Mouse (Mus musculus) embryonic facial prominence, embryonic 15.5 days (tissue): ENCODE results near the gene Olfr750. TPM values are rescaled to one million over a fixed set of nuclear protein-coding genes. Genes with fewer than 3 reads are reported as not detected.

ENCODE experiments used
- ATAC-seq: fragments of 200-750 bp; cut with Nextera tagmentation; 2 replicates; pipeline ENCODE4 v1.8.0; 2017; ENCODE audit warnings: low read depth, moderate TSS enrichment; ENCODE audit not compliant: insufficient number of reproducible peaks, low FRiP score, low TSS enrichment
- H3K27ac ChIP-seq: fragments of 300-500 bp; sonication (generic); replicated peaks from 2 replicates; pipeline ENCODE4 v1.5.1; 2015; ENCODE audit warnings: mild to moderate bottlenecking, inconsistent platforms
- H3K27me3 ChIP-seq: fragments of 300-500 bp; sonication (generic); 2 replicates; pipeline ENCODE4 v1.6.1; 2015; ENCODE audit warnings: inconsistent platforms
- H3K36me3 ChIP-seq: fragments of 300-500 bp; sonication (generic); 2 replicates; pipeline ENCODE4 v1.6.1; 2015; ENCODE audit warnings: mild to moderate bottlenecking, inconsistent platforms
- H3K4me1 ChIP-seq: fragments of 300-500 bp; sonication (generic); 2 replicates; pipeline ENCODE4 v1.6.1; 2015; ENCODE audit warnings: inconsistent platforms
- H3K4me2 ChIP-seq: fragments of 300-500 bp; sonication (generic); replicated peaks from 2 replicates; pipeline ENCODE4 v1.6.1; 2015; ENCODE audit warnings: mild to moderate bottlenecking, inconsistent platforms
- H3K4me3 ChIP-seq: fragments of 300-500 bp; sonication (generic); replicated peaks from 2 replicates; pipeline ENCODE4 v1.5.1; 2015; ENCODE audit warnings: mild to moderate bottlenecking, inconsistent platforms
- H3K9ac ChIP-seq: fragments of 300-500 bp; sonication (generic); 2 replicates; pipeline ENCODE4 v1.6.1; 2015; ENCODE audit warnings: inconsistent platforms
- H3K9me3 ChIP-seq: fragments of 300-500 bp; sonication (generic); replicated peaks from 2 replicates; pipeline ENCODE4 v1.6.1; 2016; ENCODE audit warnings: inconsistent platforms
- WGBS: fragments of 180-500 bp; shearing (Covaris S2); methylation state at CpG from one replicate; pipeline ENCODE4 v1.1.7; 2015; 5-methylcytosine and 5-hydroxymethylcytosine counted together
- polyA plus RNA-seq: library from polyadenylated mRNA; unstranded; fragments of >200 nt; fragmentation: Nextera tagmentation; extraction: Ambion mirVana; gene quantifications from 2 replicates; pipeline ENCODE4 v1.2.1, GENCODE M21; 2015

Gene Olfr750
- polyA plus RNA-seq, 1 experiment from 2014 or later = not detected

DNA sequence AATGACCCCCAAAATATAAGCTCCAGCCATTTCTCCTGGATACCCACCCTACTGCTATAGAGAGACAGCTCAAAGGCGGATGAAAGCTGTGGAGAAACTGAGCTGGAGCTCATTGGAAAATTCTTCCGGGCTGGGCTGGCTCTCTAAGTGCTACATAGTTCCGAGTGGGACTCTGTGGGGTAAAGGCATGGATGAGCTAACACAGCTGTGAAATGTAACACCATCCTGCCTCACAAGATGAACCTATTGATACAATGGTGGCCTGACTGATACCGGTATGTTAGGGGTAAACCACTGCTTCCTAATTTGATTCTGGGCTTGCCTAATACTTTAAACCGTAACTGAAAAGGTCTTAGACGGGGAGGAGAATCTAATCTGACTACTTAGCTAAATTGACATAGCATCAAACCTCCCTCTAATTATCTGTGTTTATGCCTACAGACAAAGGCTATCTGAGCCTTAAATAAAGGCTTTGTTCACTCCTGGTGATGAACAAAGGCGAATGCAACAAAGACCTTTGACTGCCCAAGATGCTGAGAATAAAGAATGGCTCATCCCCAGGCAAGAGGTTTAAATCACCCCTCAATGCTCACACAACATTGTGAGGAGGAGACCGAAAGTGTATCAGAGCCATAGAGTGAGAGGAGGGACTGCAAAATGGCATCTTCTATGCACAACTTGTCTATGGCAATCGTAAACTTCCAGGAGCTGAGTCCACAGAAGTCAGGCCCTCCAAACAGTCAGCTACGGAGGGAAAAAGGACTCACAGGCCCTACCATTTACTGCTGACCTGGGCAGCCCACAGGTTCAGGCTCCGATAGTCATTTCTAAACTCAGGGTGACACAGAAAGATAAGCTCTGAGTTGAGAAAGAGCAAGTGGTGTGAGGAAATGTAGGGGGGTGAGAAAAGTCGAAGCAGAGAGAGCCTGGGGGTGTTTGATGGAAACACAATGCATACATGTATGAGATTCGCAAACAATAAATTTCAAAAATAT lies 19.7 kb downstream of the Olfr750 start:
- 47% methylated on average over 13 of the region's 13 CpGs for WGBS
- no peak overlapping the region for H3K27ac ChIP-seq
- no peaks in the 10 kb centered on the region for H3K27me3 ChIP-seq
- H3K4me1 ChIP-seq = no peaks in the 10 kb centered on the region
- H3K4me2 ChIP-seq = no peak overlapping the region
- no peak for ATAC-seq
- no peak overlapping the region for H3K4me3 ChIP-seq
- H3K9me3 ChIP-seq = no peaks in the 10 kb centered on the region
- H3K9ac ChIP-seq = no peak overlapping the region
- H3K36me3 ChIP-seq = no peaks in the 10 kb centered on the region

DNA sequence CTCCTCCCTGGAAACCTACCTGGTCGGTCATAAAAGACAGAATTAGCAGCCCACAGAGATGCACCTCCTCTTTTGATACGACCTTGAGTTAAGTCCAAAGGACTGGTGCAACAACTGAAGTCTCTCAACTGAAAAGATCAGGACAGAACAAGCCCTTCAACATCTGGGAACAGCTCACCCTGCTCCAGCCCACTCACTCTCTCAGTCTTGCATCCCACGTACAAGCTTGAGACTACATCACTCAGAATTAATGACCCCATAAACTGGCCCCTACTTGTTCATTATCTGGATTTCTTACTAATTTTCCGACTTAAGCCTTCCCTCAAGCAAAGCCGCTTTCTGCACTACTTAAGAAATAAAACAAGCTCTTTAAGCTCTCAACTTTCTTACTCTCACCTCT lies 21.1 kb downstream of the Olfr750 start:
- WGBS = 61% methylated on average over 5 of the region's 5 CpGs
- H3K4me1 ChIP-seq = no peaks in the 10 kb centered on the region
- no peaks in the 10 kb centered on the region for H3K36me3 ChIP-seq
- no peak overlapping the region for H3K4me2 ChIP-seq
- H3K9ac ChIP-seq = no peak overlapping the region
- H3K9me3 ChIP-seq = no peaks in the 10 kb centered on the region
- no peak overlapping the region for H3K4me3 ChIP-seq
- no peaks in the 10 kb centered on the region for H3K27me3 ChIP-seq
- ATAC-seq = no peak
- no peak overlapping the region for H3K27ac ChIP-seq

GRCm38 (mm10) chr14:51051941-51052340 lies 22.3 kb downstream of the Olfr750 start:
- Histone ChIP-seq H3K4me1 (no peaks in the 10 kb centered on the region), H3K9ac (no peak overlapping the region), H3K27me3 (no peaks in the 10 kb centered on the region), H3K9me3 (no peaks in the 10 kb centered on the region), H3K36me3 (no peaks in the 10 kb centered on the region), H3K4me3 (no peak overlapping the region), H3K4me2 (no peak overlapping the region), H3K27ac (no peak overlapping the region)
- no peak for ATAC-seq
- WGBS = 47% methylated on average over 5 of the region's 5 CpGs

DNA sequence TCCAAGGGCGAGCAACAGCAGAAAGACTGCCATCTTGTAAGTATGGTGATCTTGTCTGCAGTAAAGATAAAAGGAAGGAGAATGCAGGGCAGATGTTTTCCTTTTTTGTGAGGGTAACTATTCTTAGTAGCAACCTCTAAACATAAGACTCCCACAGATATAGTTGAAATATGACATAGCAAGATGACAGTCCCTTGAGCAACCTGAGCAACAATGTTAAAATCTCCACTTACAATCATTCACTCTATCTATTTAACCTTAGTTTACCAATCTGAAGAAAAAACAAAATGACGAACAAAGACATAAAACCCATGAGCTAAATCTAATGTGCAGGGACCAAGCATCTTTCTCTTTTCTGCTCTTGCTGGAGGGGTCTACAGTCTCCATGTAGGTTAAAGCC lies 24.2 kb downstream of the Olfr750 start, which contains the start of gene Rnase11:
Gene Rnase11 (minus strand): TSS at position 101 of the 400 bp plus-strand sequence.
- no peak within 1 kb of the TSS for H3K27ac ChIP-seq
- no peak within 1 kb of the TSS for H3K4me3 ChIP-seq
- no peaks in the 10 kb centered on the region for H3K9me3 ChIP-seq
- no peak within 1 kb of the TSS for H3K4me2 ChIP-seq
- WGBS = 79% methylated on average over 2 of the region's 2 CpGs
- H3K27me3 ChIP-seq = no peaks in the 10 kb centered on the region
- H3K9ac ChIP-seq = no peak within 1 kb of the TSS
- no peaks in the 10 kb centered on the region for H3K4me1 ChIP-seq
- no peak for ATAC-seq
- no peaks in the 10 kb centered on the region for H3K36me3 ChIP-seq

- H3K27ac ChIP-seq = no peak overlapping the region
- ATAC-seq = no peak
- no peak overlapping the region for H3K9ac ChIP-seq
- H3K36me3 ChIP-seq = no peaks in the 10 kb centered on the region
- no peaks in the 10 kb centered on the region for H3K9me3 ChIP-seq
- 27% methylated on average over 5 of the region's 5 CpGs for WGBS
- H3K4me1 ChIP-seq = no peaks in the 10 kb centered on the region
- no peak overlapping the region for H3K4me2 ChIP-seq
- no peaks in the 10 kb centered on the region for H3K27me3 ChIP-seq
- H3K4me3 ChIP-seq = no peak overlapping the region
Measured at GRCm38 (mm10) chr14:51047846-51048245, 26.4 kb downstream of the Olfr750 start.

GRCm38 (mm10) chr14:51041769-51042168 lies 32.5 kb downstream of the Olfr750 start, which contains the start of gene Rnase9:
Gene Rnase9 (minus strand): TSS chr14:51041869.
- Histone ChIP-seq H3K9ac (no peak within 1 kb of the TSS), H3K27ac (no peak within 1 kb of the TSS), H3K4me2 (no peak within 1 kb of the TSS), H3K27me3 (no peaks in the 10 kb centered on the region), H3K4me1 (no peaks in the 10 kb centered on the region), H3K9me3 (no peaks in the 10 kb centered on the region), H3K4me3 (no peak within 1 kb of the TSS), H3K36me3 (no peaks in the 10 kb centered on the region)
- ATAC-seq = no peak
- WGBS = 74% methylated on average over 6 of the region's 6 CpGs

GRCm38 (mm10) chr14:51036214-51036613 lies 38.0 kb downstream of the Olfr750 start:
- Histone ChIP-seq H3K36me3 (no peaks in the 10 kb centered on the region), H3K4me2 (no peak overlapping the region), H3K27ac (no peak overlapping the region), H3K27me3 (no peaks in the 10 kb centered on the region), H3K9me3 (no peaks in the 10 kb centered on the region), H3K9ac (no peak overlapping the region), H3K4me1 (no peaks in the 10 kb centered on the region), H3K4me3 (no peak overlapping the region)
- ATAC-seq = no peak
- WGBS = 77% methylated on average over 4 of the region's 4 CpGs

DNA sequence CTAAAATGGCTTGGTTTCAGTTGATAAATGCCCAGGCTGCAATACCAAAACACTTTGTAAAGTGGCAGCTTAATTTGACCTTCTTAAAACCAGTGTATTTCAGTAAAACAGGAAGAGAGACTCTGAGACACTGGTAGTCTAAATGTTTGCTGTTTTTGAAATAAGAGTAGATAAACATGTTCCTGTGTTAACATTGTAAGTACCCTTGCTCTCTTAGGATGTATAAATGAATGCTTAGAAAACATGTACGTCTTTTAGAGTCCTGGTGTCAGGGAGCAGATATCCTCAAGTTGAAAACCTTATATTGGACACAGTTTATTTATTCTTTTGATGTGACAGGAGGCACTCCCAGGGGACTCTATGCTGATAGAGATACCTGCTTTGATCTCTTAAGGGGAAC lies 39.0 kb downstream of the Olfr750 start:
- 43% methylated on average over 1 of the region's 1 CpGs for WGBS
- no peak for ATAC-seq

DNA sequence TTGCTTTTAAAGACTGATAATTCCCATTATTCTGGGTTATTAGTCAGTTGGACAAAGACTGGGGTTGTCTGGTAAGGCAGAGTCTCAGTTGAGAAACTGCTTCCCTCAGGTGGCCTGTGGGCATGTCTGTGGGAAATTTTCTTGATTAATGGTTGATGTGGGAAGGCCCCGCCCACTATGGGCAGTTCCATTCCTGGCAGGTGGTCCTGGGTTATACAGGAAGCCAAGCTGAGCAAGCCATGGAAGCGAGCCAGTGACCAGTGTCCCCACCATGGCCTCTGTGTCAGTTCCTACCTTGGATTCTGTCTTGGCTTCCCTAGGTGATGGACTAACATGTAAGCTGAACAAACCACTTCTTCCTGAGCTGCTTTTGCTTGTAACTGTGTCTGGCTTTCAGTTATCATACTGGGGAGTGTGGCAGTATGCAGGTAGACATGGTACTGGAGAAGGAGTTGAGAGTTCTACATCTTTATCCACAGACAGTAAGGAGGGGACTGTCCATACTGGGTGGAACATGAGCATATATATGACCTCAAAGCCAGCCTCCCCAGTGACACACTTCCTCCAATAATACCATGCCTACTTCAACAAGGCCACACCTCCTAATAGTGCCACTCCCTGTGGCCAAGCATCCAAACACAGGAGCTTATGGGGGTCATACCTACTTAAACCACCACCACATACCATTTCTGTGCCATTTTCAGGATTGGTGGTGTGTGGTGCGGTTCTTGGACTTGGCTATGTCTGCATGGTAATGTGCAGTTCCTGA lies 46.7 kb downstream of the Olfr750 start:
- WGBS = 49% methylated on average over 3 of the region's 3 CpGs
- Histone ChIP-seq H3K4me3 (no peak overlapping the region), H3K4me2 (no peak overlapping the region), H3K36me3 (no peaks in the 10 kb centered on the region), H3K9ac (no peak overlapping the region), H3K27me3 (no peaks in the 10 kb centered on the region), H3K4me1 (no peaks in the 10 kb centered on the region), H3K9me3 (no peaks in the 10 kb centered on the region), H3K27ac (no peak overlapping the region)
- no peak for ATAC-seq

More for the DNA sequence above, 39.0 kb downstream of the Olfr750 start:
- no peak overlapping the region for H3K27ac ChIP-seq
- no peak overlapping the region for H3K4me2 ChIP-seq
- no peaks in the 10 kb centered on the region for H3K36me3 ChIP-seq
- no peaks in the 10 kb centered on the region for H3K27me3 ChIP-seq
- no peaks in the 10 kb centered on the region for H3K9me3 ChIP-seq
- no peak overlapping the region for H3K4me3 ChIP-seq
- H3K9ac ChIP-seq = no peak overlapping the region
- no peaks in the 10 kb centered on the region for H3K4me1 ChIP-seq

GRCm38 (mm10) chr14:51026391-51027133 lies 47.7 kb downstream of the Olfr750 start:
- no peak overlapping the region for H3K4me2 ChIP-seq
- no peak for ATAC-seq
- WGBS = 32% methylated on average over 5 of the region's 5 CpGs
- no peaks in the 10 kb centered on the region for H3K9me3 ChIP-seq
- H3K4me3 ChIP-seq = no peak overlapping the region
- H3K27ac ChIP-seq = no peak overlapping the region
- no peaks in the 10 kb centered on the region for H3K27me3 ChIP-seq
- H3K4me1 ChIP-seq = no peaks in the 10 kb centered on the region
- H3K36me3 ChIP-seq = no peaks in the 10 kb centered on the region
- no peak overlapping the region for H3K9ac ChIP-seq

- 79% methylated on average over 1 of the region's 1 CpGs for WGBS
- no peak overlapping the region for H3K9ac ChIP-seq
- H3K27ac ChIP-seq = no peak overlapping the region
- no peaks in the 10 kb centered on the region for H3K36me3 ChIP-seq
- H3K4me1 ChIP-seq = no peaks in the 10 kb centered on the region
- H3K4me2 ChIP-seq = no peak overlapping the region
- H3K9me3 ChIP-seq = no peaks in the 10 kb centered on the region
- no peaks in the 10 kb centered on the region for H3K27me3 ChIP-seq
- no peak overlapping the region for H3K4me3 ChIP-seq
- no peak for ATAC-seq
Measured at GRCm38 (mm10) chr14:51024820-51025219, 49.4 kb downstream of the Olfr750 start.
